18 mouse cellular contexts compared by ENCODE assay signal in the genomic region with DNA sequence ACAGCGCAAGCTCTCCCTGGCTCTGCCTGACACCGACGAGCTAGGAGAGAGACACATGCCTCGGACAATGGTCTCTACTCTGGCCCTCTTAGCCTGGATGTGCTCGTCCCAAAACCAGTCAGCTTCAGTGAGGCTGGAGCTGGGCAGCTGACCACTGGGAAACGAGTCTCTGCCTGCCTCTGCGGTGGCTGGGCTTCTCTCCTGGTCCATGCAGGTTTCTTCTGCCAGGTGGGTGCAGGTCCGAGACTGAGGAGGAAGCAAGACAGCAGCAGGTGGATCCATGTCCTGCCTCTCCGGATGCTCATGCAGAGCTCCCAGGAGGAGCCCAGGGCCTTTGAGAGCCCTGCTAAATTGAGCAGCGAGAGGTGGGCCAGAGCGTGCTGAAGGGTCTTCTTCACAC. TPM values are rescaled to one million over a fixed set of nuclear protein-coding genes. Genes with fewer than 3 reads are reported as not detected.
A peak's percentile ranks its signal among the peaks of the same experiment; 100 is the strongest.
DNase-seq lines count a peak whose midpoint lies in the region; ATAC-seq and TF ChIP-seq lines count a peak whose summit lies in the region.
"Had no signal": no experiment of that assay in that cellular context is flagged by ENCODE, and none has a peak within 500 bp of the region (broad histone marks: within the 10 kb centered on the region; RNA-seq: fewer than 3 reads in every experiment).

No protein-coding gene starts in this region.

- peak overlapping the region; percentile 65; the same call in 1 of the 2 replicates for H3K27ac ChIP-seq in embryonic facial prominence, embryonic 13.5 days
- H3K27ac ChIP-seq in embryonic facial prominence, embryonic 10.5 days (replicated peaks) = no peak overlapping the region; the same call in 1 of the 2 replicates
- H3K27ac ChIP-seq in hindbrain, embryonic 10.5 days = peak overlapping the region; percentile 35
- no peak overlapping the region; the same call in 1 of the 2 replicates for H3K27ac ChIP-seq in hindbrain, embryonic 11.5 days (ENCODE audit: low read depth, low read length)
- 0 out of 2 replicates have a peak overlapping the region, but pooled peaks have one; percentile 38 for H3K27ac ChIP-seq in neural tube, embryonic 13.5 days (replicated peaks)
- no peak overlapping the region for H3K27ac ChIP-seq in neural tube, embryonic 15.5 days (replicated peaks)
- no peak overlapping the region for H3K27ac ChIP-seq in stomach, postnatal 0 days (replicated peaks)
- H3K27ac ChIP-seq: forebrain, embryonic 12.5 days; heart, embryonic 15.5 days had no signal

- no peak overlapping the region for H3K9ac ChIP-seq in embryonic facial prominence, embryonic 13.5 days
- no peak overlapping the region for H3K9ac ChIP-seq in hindbrain, embryonic 11.5 days (ENCODE audit: low read depth, low read length)
- H3K9ac ChIP-seq in neural tube, embryonic 13.5 days = no peak overlapping the region
- H3K9ac ChIP-seq in neural tube, embryonic 15.5 days (replicated peaks) = no peak overlapping the region
- H3K9ac ChIP-seq in stomach, postnatal 0 days (ENCODE audit: low read length) = 0 out of 2 replicates have a peak overlapping the region, but pooled peaks have one; percentile 8
- H3K9ac ChIP-seq: forebrain, embryonic 12.5 days; forebrain, postnatal 0 days; heart, embryonic 15.5 days had no signal

- 0 out of 2 replicates have a peak, but pooled peaks cover 3% of the 10 kb centered on the region for H3K36me3 ChIP-seq in embryonic facial prominence, embryonic 13.5 days
- H3K36me3 ChIP-seq in embryonic facial prominence, embryonic 10.5 days (replicated peaks) = peaks cover 8% of the 10 kb centered on the region; the same call in 1 of the 2 replicates
- H3K36me3 ChIP-seq in hindbrain, embryonic 10.5 days = peaks cover 7% of the 10 kb centered on the region; the same call in 1 of the 2 replicates
- no peaks in the 10 kb centered on the region for H3K36me3 ChIP-seq in hindbrain, embryonic 11.5 days (ENCODE audit: control insufficient read depth, insufficient read depth, low read length)
- no peaks in the 10 kb centered on the region for H3K36me3 ChIP-seq in neural tube, embryonic 13.5 days
- H3K36me3 ChIP-seq in neural tube, embryonic 15.5 days = no peaks in the 10 kb centered on the region
- no peaks in the 10 kb centered on the region for H3K36me3 ChIP-seq in stomach, postnatal 0 days (ENCODE audit: control insufficient read depth, insufficient read depth, low read length)
- H3K36me3 ChIP-seq: forebrain, embryonic 12.5 days; heart, embryonic 15.5 days had no signal

- H3K27me3 ChIP-seq in embryonic facial prominence, embryonic 13.5 days = no peaks in the 10 kb centered on the region
- H3K27me3 ChIP-seq in embryonic facial prominence, embryonic 10.5 days (replicated peaks; ENCODE audit: low read depth, poor library complexity, severe bottlenecking) = no peaks in the 10 kb centered on the region
- H3K27me3 ChIP-seq in hindbrain, embryonic 10.5 days (ENCODE audit: insufficient read depth, poor library complexity, severe bottlenecking) = no peaks in the 10 kb centered on the region
- H3K27me3 ChIP-seq in hindbrain, embryonic 11.5 days (ENCODE audit: control insufficient read depth, insufficient read depth, low read length) = no peaks in the 10 kb centered on the region
- no peaks in the 10 kb centered on the region for H3K27me3 ChIP-seq in neural tube, embryonic 13.5 days
- H3K27me3 ChIP-seq in neural tube, embryonic 15.5 days (replicated peaks) = no peaks in the 10 kb centered on the region
- H3K27me3 ChIP-seq in stomach, postnatal 0 days (ENCODE audit: control insufficient read depth, insufficient read depth, low read length) = no peaks in the 10 kb centered on the region
- H3K27me3 ChIP-seq: forebrain, embryonic 12.5 days; heart, embryonic 15.5 days had no signal

- peaks cover 23% of the 10 kb centered on the region for H3K4me1 ChIP-seq in embryonic facial prominence, embryonic 13.5 days
- H3K4me1 ChIP-seq in embryonic facial prominence, embryonic 10.5 days = peaks cover 18% of the 10 kb centered on the region
- H3K4me1 ChIP-seq in hindbrain, embryonic 10.5 days (replicated peaks) = peaks cover 16% of the 10 kb centered on the region
- H3K4me1 ChIP-seq in hindbrain, embryonic 11.5 days (replicated peaks; ENCODE audit: control insufficient read depth, insufficient read depth, low read length) = no peaks in the 10 kb centered on the region; the same call in 1 of the 2 replicates
- H3K4me1 ChIP-seq in neural tube, embryonic 13.5 days (replicated peaks) = peaks cover 20% of the 10 kb centered on the region
- peaks cover 11% of the 10 kb centered on the region for H3K4me1 ChIP-seq in neural tube, embryonic 15.5 days
- no peaks in the 10 kb centered on the region for H3K4me1 ChIP-seq in stomach, postnatal 0 days (replicated peaks; ENCODE audit: control insufficient read depth, insufficient read depth)

- no peak overlapping the region for H3K4me2 ChIP-seq in embryonic facial prominence, embryonic 13.5 days
- no peak overlapping the region for H3K4me2 ChIP-seq in hindbrain, embryonic 11.5 days (replicated peaks; ENCODE audit: low read depth, low read length)
- H3K4me2 ChIP-seq in neural tube, embryonic 13.5 days = no peak overlapping the region
- H3K4me2 ChIP-seq in neural tube, embryonic 15.5 days = no peak overlapping the region
- H3K4me2 ChIP-seq in stomach, postnatal 0 days (replicated peaks; ENCODE audit: low read depth) = no peak overlapping the region
- H3K4me2 ChIP-seq: forebrain, embryonic 12.5 days; heart, embryonic 11.5 days; heart, embryonic 15.5 days had no signal

- H3K4me3 ChIP-seq in embryonic facial prominence, embryonic 13.5 days = no peak overlapping the region
- H3K4me3 ChIP-seq in embryonic facial prominence, embryonic 10.5 days = no peak overlapping the region
- H3K4me3 ChIP-seq in hindbrain, embryonic 10.5 days = no peak overlapping the region
- no peak overlapping the region for H3K4me3 ChIP-seq in hindbrain, embryonic 11.5 days (ENCODE audit: low read depth, low read length)
- no peak overlapping the region for H3K4me3 ChIP-seq in neural tube, embryonic 13.5 days
- no peak overlapping the region for H3K4me3 ChIP-seq in neural tube, embryonic 15.5 days (replicated peaks)
- no peak overlapping the region for H3K4me3 ChIP-seq in stomach, postnatal 0 days (ENCODE audit: low read depth, low read length)
- H3K4me3 ChIP-seq: forebrain, embryonic 12.5 days; heart, embryonic 15.5 days had no signal

- TF ChIP-seq CTCF in stomach, postnatal 0 days (IDR thresholded peaks at IDR 0.05; ENCODE audit: low read depth) = no peak

- no peak for DNase-seq in embryonic facial prominence, embryonic 10.5 days (ENCODE audit: low spot score)
- no peak for DNase-seq in hindbrain, embryonic 10.5 days (ENCODE audit: low spot score)
- no peak for DNase-seq in hindbrain, embryonic 11.5 days (ENCODE audit: low spot score)
- DNase-seq in stomach, postnatal 0 days (ENCODE audit: low spot score) = no peak
- DNase-seq in layer of hippocampus, adult 9-10 months (ENCODE audit: low spot score) = no peak
- DNase-seq: B cell, adult 2 months; cerebellum, adult 11-12 months; cerebellum, adult 9-10 months; forebrain, postnatal 0 days had no signal

- ATAC-seq in embryonic facial prominence, embryonic 13.5 days (ENCODE audit: insufficient number of reproducible peaks, insufficient read depth, low FRiP score, low TSS enrichment, low read depth) = no peak
- ATAC-seq in hindbrain, embryonic 11.5 days (ENCODE audit: low FRiP score) = no peak
- no peak for ATAC-seq in neural tube, embryonic 13.5 days (ENCODE audit: low read depth)
- no peak for ATAC-seq in neural tube, embryonic 15.5 days (ENCODE audit: low FRiP score)
- no peak for ATAC-seq in stomach, postnatal 0 days (ENCODE audit: low FRiP score, low TSS enrichment)
- ATAC-seq: CD4-positive, CD25-positive, alpha-beta regulatory T cell, adult 4 months; forebrain, postnatal 0 days; intestine, embryonic 16.5 days had no signal

- TF ChIP-seq EP300 in stomach, postnatal 0 days (optimal IDR thresholded peaks at IDR 0.05) = no peak

- no peaks in the 10 kb centered on the region for H3K9me3 ChIP-seq in embryonic facial prominence, embryonic 13.5 days
- no peaks in the 10 kb centered on the region for H3K9me3 ChIP-seq in embryonic facial prominence, embryonic 10.5 days
- H3K9me3 ChIP-seq in hindbrain, embryonic 10.5 days = no peaks in the 10 kb centered on the region
- H3K9me3 ChIP-seq in hindbrain, embryonic 11.5 days (ENCODE audit: control insufficient read depth, low read length) = no peaks in the 10 kb centered on the region
- no peaks in the 10 kb centered on the region for H3K9me3 ChIP-seq in neural tube, embryonic 13.5 days
- H3K9me3 ChIP-seq in neural tube, embryonic 15.5 days (replicated peaks) = no peaks in the 10 kb centered on the region
- H3K9me3 ChIP-seq in stomach, postnatal 0 days (ENCODE audit: control insufficient read depth, low read length) = no peaks in the 10 kb centered on the region
- H3K9me3 ChIP-seq: forebrain, embryonic 12.5 days; G1E; heart, embryonic 15.5 days had no signal

- WGBS in embryonic facial prominence, embryonic 13.5 days = 88% methylated on average over 11 of the region's 11 CpGs
- WGBS in embryonic facial prominence, embryonic 10.5 days = 86% methylated on average over 11 of the region's 11 CpGs
- WGBS in hindbrain, embryonic 10.5 days = 88% methylated on average over 11 of the region's 11 CpGs
- WGBS in hindbrain, embryonic 11.5 days = 85% methylated on average over 11 of the region's 11 CpGs
- 86% methylated on average over 11 of the region's 11 CpGs for WGBS in neural tube, embryonic 13.5 days
- 89% methylated on average over 11 of the region's 11 CpGs for WGBS in neural tube, embryonic 15.5 days
- 89% methylated on average over 11 of the region's 11 CpGs for WGBS in stomach, postnatal 0 days

RNA-seq across cellular contexts. Expression of a gene that starts 15.4 kb away (rescaled TPM):
- 2.9 and 3.7 TPM in 2 replicates for polyA plus RNA-seq in embryonic facial prominence, embryonic 13.5 days (2015; fragmentation: Nextera tagmentation; extraction: Ambion mirVana)
- 2.9 and 3.7 TPM in 2 replicates for polyA plus RNA-seq in embryonic facial prominence, embryonic 10.5 days (2016; fragmentation: Nextera tagmentation; extraction: Ambion mirVana)
- polyA plus RNA-seq in hindbrain, embryonic 10.5 days (2016; fragmentation: Nextera tagmentation; extraction: Ambion mirVana) = 3.8 and 4.7 TPM in 2 replicates
- 2.4 and 4.1 TPM in 2 replicates for polyA plus RNA-seq in hindbrain, embryonic 11.5 days (2014; fragmentation: Nextera tagmentation; extraction: Ambion mirVana)
- polyA plus RNA-seq in neural tube, embryonic 13.5 days (2015; fragmentation: Nextera tagmentation; extraction: Ambion mirVana) = 3.9 and 5.4 TPM in 2 replicates
- 1.4 and 1.5 TPM in 2 replicates for polyA plus RNA-seq in neural tube, embryonic 15.5 days (2015; fragmentation: Nextera tagmentation; extraction: Ambion mirVana)
- polyA plus RNA-seq in stomach, postnatal 0 days (2015; fragmentation: Nextera tagmentation; extraction: Ambion mirVana) = 1.5 and 1.9 TPM in 2 replicates

RNA-seq across cellular contexts. Expression of a gene that starts 15.5 kb away (rescaled TPM):
- 108 and 109 TPM in 2 replicates for polyA plus RNA-seq in embryonic facial prominence, embryonic 13.5 days (2015; fragmentation: Nextera tagmentation; extraction: Ambion mirVana)
- 106 TPM in 2 replicates for polyA plus RNA-seq in embryonic facial prominence, embryonic 10.5 days (2016; fragmentation: Nextera tagmentation; extraction: Ambion mirVana)
- 101 and 109 TPM in 2 replicates for polyA plus RNA-seq in hindbrain, embryonic 10.5 days (2016; fragmentation: Nextera tagmentation; extraction: Ambion mirVana)
- polyA plus RNA-seq in hindbrain, embryonic 11.5 days (2014; fragmentation: Nextera tagmentation; extraction: Ambion mirVana) = 98.7 and 101 TPM in 2 replicates
- polyA plus RNA-seq in neural tube, embryonic 13.5 days (2015; fragmentation: Nextera tagmentation; extraction: Ambion mirVana) = 108 and 116 TPM in 2 replicates
- polyA plus RNA-seq in neural tube, embryonic 15.5 days (2015; fragmentation: Nextera tagmentation; extraction: Ambion mirVana) = 117 and 123 TPM in 2 replicates
- polyA plus RNA-seq in stomach, postnatal 0 days (2015; fragmentation: Nextera tagmentation; extraction: Ambion mirVana) = 63.2 and 70.2 TPM in 2 replicates

RNA-seq across cellular contexts. Expression of a gene that starts 55.9 kb away (rescaled TPM):
- polyA plus RNA-seq in embryonic facial prominence, embryonic 13.5 days (2015; fragmentation: Nextera tagmentation; extraction: Ambion mirVana) = 0.78 and 1.1 TPM in 2 replicates
- polyA plus RNA-seq in embryonic facial prominence, embryonic 10.5 days (2016; fragmentation: Nextera tagmentation; extraction: Ambion mirVana) = 2.0 and 2.2 TPM in 2 replicates
- 3.7 and 3.8 TPM in 2 replicates for polyA plus RNA-seq in hindbrain, embryonic 10.5 days (2016; fragmentation: Nextera tagmentation; extraction: Ambion mirVana)
- polyA plus RNA-seq in hindbrain, embryonic 11.5 days (2014; fragmentation: Nextera tagmentation; extraction: Ambion mirVana) = 2.3 and 2.6 TPM in 2 replicates
- 24.0 and 28.7 TPM in 2 replicates for polyA plus RNA-seq in neural tube, embryonic 13.5 days (2015; fragmentation: Nextera tagmentation; extraction: Ambion mirVana)
- polyA plus RNA-seq in neural tube, embryonic 15.5 days (2015; fragmentation: Nextera tagmentation; extraction: Ambion mirVana) = 31.0 and 37.0 TPM in 2 replicates
- 0.65 and 0.75 TPM in 2 replicates for polyA plus RNA-seq in stomach, postnatal 0 days (2015; fragmentation: Nextera tagmentation; extraction: Ambion mirVana)

Comparison
In these comparisons a context has a peak if more than half of its experiments do, and no peak if none do; other contexts are left out.
1. H3K27ac ChIP-seq: peak in embryonic facial prominence, embryonic 13.5 days (single experiment), hindbrain, embryonic 10.5 days (single experiment) and neural tube, embryonic 13.5 days (single experiment); none in embryonic facial prominence, embryonic 10.5 days (single experiment), hindbrain, embryonic 11.5 days (single experiment), neural tube, embryonic 15.5 days (single experiment) and stomach, postnatal 0 days (single experiment).